Mouse (Mus musculus): ENCODE data around the gene Atp8b4. TPM values are rescaled to one million over a fixed set of nuclear protein-coding genes. Genes with fewer than 3 reads are reported as not detected.

Gene Atp8b4
- polyA plus RNA-seq, 1 experiment from 2014 or later, result 0.11 TPM

DNA sequence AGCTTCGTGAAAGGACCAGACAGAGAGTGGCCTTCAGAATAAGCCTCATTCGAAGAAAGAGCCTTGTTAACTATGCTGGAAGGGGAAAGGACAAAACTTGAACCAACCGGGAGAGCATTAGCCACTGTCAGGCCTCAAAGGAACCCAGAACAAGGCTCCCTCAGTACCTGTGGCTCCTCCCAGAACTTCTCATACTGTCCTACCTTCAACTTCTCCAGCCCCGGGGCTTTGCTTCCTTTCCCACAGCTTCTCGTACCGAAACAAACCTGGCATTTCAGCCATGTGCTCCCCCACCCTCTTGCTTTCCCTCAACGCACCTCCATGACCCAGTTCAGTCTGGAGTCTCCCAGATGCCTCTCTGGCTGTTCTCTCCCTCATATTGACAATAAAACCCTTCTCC, 160.3 kb downstream of the Atp8b4 start:
- Histone ChIP-seq H3K36me3 (no peaks in the 10 kb centered on the region), H3K4me3 (no peak overlapping the region), H3K9ac (no peak overlapping the region), H3K27me3 (replicated peaks) (no peaks in the 10 kb centered on the region), H3K4me2 (replicated peaks) (no peak overlapping the region), H3K4me1 (no peaks in the 10 kb centered on the region), H3K27ac (no peak overlapping the region), H3K9me3 (no peaks in the 10 kb centered on the region)
- ATAC-seq (ENCODE audit: low FRiP score, low read depth), result no peak
- 92% methylated on average over 7 of the region's 7 CpGs for WGBS

DNA sequence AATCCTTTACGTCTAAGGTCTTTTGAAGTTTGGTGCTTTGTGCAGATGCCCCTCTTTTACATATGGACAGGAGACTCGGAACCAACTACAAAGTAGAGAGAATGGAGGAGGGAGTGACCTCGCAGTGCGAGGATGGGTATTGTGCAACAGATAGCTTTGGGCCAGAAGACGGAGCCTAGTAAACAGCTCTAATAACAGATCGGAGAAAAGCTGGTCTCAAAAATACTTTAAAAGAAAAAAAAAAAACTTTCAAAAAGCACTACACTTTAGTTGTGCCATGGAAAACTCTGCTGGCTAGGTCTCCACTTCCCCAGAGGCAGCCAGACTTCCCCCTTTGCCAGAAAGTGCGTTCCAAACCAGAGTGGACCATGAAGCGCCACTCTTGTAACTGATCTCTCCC, 161.0 kb downstream of the Atp8b4 start:
- H3K4me2 ChIP-seq (replicated peaks), result no peak overlapping the region
- no peaks in the 10 kb centered on the region for H3K9me3 ChIP-seq
- H3K4me3 ChIP-seq, result no peak overlapping the region
- no peaks in the 10 kb centered on the region for H3K36me3 ChIP-seq
- H3K9ac ChIP-seq, result no peak overlapping the region
- H3K4me1 ChIP-seq, result no peaks in the 10 kb centered on the region
- H3K27me3 ChIP-seq (replicated peaks), result no peaks in the 10 kb centered on the region
- no peak for ATAC-seq (ENCODE audit: low FRiP score, low read depth)
- H3K27ac ChIP-seq, result no peak overlapping the region
- 75% methylated on average over 8 of the region's 8 CpGs for WGBS

GRCm38 (mm10) chr2:126337143-126337542, 163.3 kb downstream of the Atp8b4 start:
- Histone ChIP-seq H3K27me3 (replicated peaks) (no peaks in the 10 kb centered on the region), H3K36me3 (no peaks in the 10 kb centered on the region), H3K4me2 (replicated peaks) (no peak overlapping the region), H3K9ac (no peak overlapping the region), H3K27ac (no peak overlapping the region), H3K4me1 (no peaks in the 10 kb centered on the region), H3K4me3 (no peak overlapping the region), H3K9me3 (no peaks in the 10 kb centered on the region)
- no peak for ATAC-seq (ENCODE audit: low FRiP score, low read depth)
- 78% methylated on average over 5 of the region's 5 CpGs for WGBS

- Histone ChIP-seq H3K4me1 (no peaks in the 10 kb centered on the region), H3K36me3 (no peaks in the 10 kb centered on the region), H3K27me3 (replicated peaks) (no peaks in the 10 kb centered on the region), H3K4me3 (no peak overlapping the region), H3K27ac (no peak overlapping the region), H3K9me3 (no peaks in the 10 kb centered on the region), H3K9ac (no peak overlapping the region), H3K4me2 (replicated peaks) (no peak overlapping the region)
- no peak for ATAC-seq (ENCODE audit: low FRiP score, low read depth)
- 86% methylated on average over 3 of the region's 3 CpGs for WGBS
Observed at GRCm38 (mm10) chr2:126331794-126332193, 168.7 kb downstream of the Atp8b4 start.

DNA sequence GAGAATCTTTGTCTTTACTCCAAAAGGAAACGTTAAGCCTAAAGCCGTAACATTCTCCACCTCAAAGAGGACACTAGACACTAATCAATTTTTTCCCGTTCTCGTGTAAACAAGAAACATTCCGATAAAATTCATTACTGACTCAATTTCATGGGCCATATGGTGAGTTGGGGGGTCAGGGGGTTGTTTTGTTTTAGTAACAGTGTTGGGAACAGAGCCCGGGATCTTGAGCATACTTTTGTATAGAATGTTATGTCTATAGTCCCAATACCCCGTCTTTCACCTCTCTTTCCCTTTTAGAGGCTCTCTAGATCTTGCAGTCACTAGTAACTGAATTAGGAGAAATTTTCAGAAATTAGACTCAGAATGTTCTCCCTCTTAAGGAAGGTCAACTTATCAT, 177.3 kb downstream of the Atp8b4 start:
- H3K9me3 ChIP-seq, result no peaks in the 10 kb centered on the region
- no peak overlapping the region for H3K9ac ChIP-seq
- no peak overlapping the region for H3K27ac ChIP-seq
- H3K4me3 ChIP-seq, result no peak overlapping the region
- H3K36me3 ChIP-seq, result no peaks in the 10 kb centered on the region
- no peaks in the 10 kb centered on the region for H3K4me1 ChIP-seq
- ATAC-seq (ENCODE audit: low FRiP score, low read depth), result no peak
- H3K27me3 ChIP-seq (replicated peaks), result no peaks in the 10 kb centered on the region
- 73% methylated on average over 7 of the region's 7 CpGs for WGBS
- no peak overlapping the region for H3K4me2 ChIP-seq (replicated peaks)

DNA sequence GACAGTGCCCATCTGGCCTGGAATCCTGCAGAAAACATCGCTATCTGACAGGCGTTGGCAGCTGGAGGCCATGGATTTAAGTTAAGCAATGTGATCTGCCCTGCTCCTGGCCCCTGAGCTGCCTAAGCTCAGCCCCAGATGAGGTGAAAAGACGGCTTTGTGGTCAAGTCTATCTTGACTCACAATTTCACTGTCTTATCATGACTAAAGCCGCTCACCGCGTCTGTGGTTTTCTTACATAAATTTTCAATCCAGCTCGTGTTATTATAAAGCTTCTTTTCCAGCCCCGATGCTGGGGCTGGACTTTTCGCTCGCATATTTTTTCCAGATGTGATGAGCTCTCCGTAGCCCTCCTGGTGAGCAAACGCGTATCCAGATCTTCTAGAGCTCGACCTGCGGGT, 177.8 kb downstream of the Atp8b4 start:
- Histone ChIP-seq H3K9ac (no peak overlapping the region), H3K27me3 (replicated peaks) (no peaks in the 10 kb centered on the region), H3K4me1 (no peaks in the 10 kb centered on the region), H3K9me3 (no peaks in the 10 kb centered on the region), H3K27ac (no peak overlapping the region), H3K4me3 (no peak overlapping the region), H3K4me2 (replicated peaks) (no peak overlapping the region), H3K36me3 (no peaks in the 10 kb centered on the region)
- no peak for ATAC-seq (ENCODE audit: low FRiP score, low read depth)
- WGBS, result 82% methylated on average over 15 of the region's 15 CpGs

GRCm38 (mm10) chr2:126318071-126318470, 182.4 kb downstream of the Atp8b4 start:
- Histone ChIP-seq H3K36me3 (no peaks in the 10 kb centered on the region), H3K9me3 (no peaks in the 10 kb centered on the region), H3K4me2 (replicated peaks) (no peak overlapping the region), H3K9ac (no peak overlapping the region), H3K27me3 (replicated peaks) (no peaks in the 10 kb centered on the region), H3K4me3 (no peak overlapping the region), H3K4me1 (no peaks in the 10 kb centered on the region), H3K27ac (no peak overlapping the region)
- WGBS, result 90% methylated on average over 6 of the region's 6 CpGs
- ATAC-seq (ENCODE audit: low FRiP score, low read depth), result no peak

DNA sequence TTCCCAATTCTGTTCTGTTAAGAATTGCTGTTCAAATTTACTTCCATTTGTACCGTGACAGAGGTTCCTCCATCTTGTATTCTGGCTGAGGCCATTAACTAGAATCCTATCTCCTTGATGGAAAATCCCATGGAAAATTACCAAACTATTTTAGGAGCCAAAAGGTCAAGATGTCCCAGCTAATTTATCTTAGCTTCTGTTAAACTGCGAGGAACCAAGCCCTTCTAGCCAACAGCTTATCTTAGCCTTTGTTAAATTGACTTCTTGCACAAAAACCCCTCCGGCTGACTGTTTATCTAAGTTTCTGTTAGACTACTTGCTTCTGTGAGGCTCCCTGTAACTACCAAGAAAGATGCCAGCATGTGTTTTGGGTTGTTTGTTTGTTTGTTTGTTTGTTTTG, 183.5 kb downstream of the Atp8b4 start:
- Histone ChIP-seq H3K9me3 (no peaks in the 10 kb centered on the region), H3K36me3 (no peaks in the 10 kb centered on the region), H3K9ac (no peak overlapping the region), H3K4me2 (replicated peaks) (no peak overlapping the region), H3K4me1 (no peaks in the 10 kb centered on the region), H3K27me3 (replicated peaks) (no peaks in the 10 kb centered on the region), H3K27ac (no peak overlapping the region), H3K4me3 (no peak overlapping the region)
- WGBS, result 81% methylated on average over 3 of the region's 3 CpGs
- ATAC-seq (ENCODE audit: low FRiP score, low read depth), result no peak

DNA sequence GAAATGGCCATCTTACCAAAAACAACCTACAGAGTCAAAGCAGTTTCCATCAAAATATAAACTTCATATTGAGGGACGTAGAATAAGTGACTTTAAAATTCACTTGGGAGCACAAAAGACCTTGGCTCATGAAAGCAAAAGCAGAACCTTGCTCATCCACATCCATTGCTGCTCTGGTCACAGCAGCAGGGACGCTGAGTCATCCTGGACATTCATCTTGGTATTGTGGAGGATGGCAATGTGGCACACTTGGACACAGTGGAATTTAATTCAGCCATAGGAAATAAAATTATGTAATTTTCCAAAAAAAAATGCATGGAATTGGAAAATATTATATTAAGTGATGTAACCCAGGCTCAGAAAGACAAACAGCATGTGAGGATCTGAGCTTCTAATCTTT, 184.1 kb downstream of the Atp8b4 start:
- Histone ChIP-seq H3K4me2 (replicated peaks) (no peak overlapping the region), H3K27me3 (replicated peaks) (no peaks in the 10 kb centered on the region)
- 88% methylated on average over 2 of the region's 2 CpGs for WGBS

DNA sequence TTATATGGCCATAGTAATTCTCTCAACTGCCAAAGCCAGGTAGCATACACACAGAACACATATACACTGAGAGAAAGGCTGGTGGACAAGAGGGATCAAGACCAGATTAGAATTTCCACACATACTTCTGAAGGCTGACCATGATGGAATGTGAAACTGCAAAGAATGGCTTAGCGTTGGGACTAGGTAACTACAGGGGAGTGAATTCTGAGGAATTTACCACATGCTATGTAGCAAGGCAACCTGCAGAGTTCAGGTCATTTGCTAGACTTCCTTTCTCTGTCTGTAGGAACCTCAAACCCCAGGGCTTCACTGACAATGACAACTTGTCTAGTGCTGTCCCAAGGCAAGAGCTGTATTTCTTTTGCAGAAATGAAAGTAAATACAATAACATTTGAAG, 189.4 kb downstream of the Atp8b4 start:
- no peaks in the 10 kb centered on the region for H3K4me1 ChIP-seq
- no peak for ATAC-seq (ENCODE audit: low FRiP score, low read depth)
- H3K4me2 ChIP-seq (replicated peaks), result no peak overlapping the region
- WGBS, result 49% methylated on average over 1 of the region's 1 CpGs
- no peak overlapping the region for H3K9ac ChIP-seq
- H3K27ac ChIP-seq, result no peak overlapping the region
- no peaks in the 10 kb centered on the region for H3K9me3 ChIP-seq
- H3K4me3 ChIP-seq, result no peak overlapping the region
- H3K36me3 ChIP-seq, result no peaks in the 10 kb centered on the region
- no peaks in the 10 kb centered on the region for H3K27me3 ChIP-seq (replicated peaks)

More for the DNA sequence above, 184.1 kb downstream of the Atp8b4 start:
- H3K36me3 ChIP-seq, result no peaks in the 10 kb centered on the region
- H3K4me1 ChIP-seq, result no peaks in the 10 kb centered on the region
- no peak overlapping the region for H3K4me3 ChIP-seq
- ATAC-seq (ENCODE audit: low FRiP score, low read depth), result no peak
- H3K27ac ChIP-seq, result no peak overlapping the region
- H3K9ac ChIP-seq, result no peak overlapping the region
- H3K9me3 ChIP-seq, result no peaks in the 10 kb centered on the region

GRCm38 (mm10) chr2:126309994-126310393, 190.5 kb downstream of the Atp8b4 start:
- no peak for ATAC-seq (ENCODE audit: low FRiP score, low read depth)
- H3K36me3 ChIP-seq, result no peaks in the 10 kb centered on the region
- no peaks in the 10 kb centered on the region for H3K27me3 ChIP-seq (replicated peaks)
- H3K27ac ChIP-seq, result no peak overlapping the region
- H3K4me3 ChIP-seq, result no peak overlapping the region
- no peak overlapping the region for H3K4me2 ChIP-seq (replicated peaks)
- no peaks in the 10 kb centered on the region for H3K4me1 ChIP-seq
- 84% methylated on average over 4 of the region's 4 CpGs for WGBS
- no peaks in the 10 kb centered on the region for H3K9me3 ChIP-seq
- H3K9ac ChIP-seq, result no peak overlapping the region

DNA sequence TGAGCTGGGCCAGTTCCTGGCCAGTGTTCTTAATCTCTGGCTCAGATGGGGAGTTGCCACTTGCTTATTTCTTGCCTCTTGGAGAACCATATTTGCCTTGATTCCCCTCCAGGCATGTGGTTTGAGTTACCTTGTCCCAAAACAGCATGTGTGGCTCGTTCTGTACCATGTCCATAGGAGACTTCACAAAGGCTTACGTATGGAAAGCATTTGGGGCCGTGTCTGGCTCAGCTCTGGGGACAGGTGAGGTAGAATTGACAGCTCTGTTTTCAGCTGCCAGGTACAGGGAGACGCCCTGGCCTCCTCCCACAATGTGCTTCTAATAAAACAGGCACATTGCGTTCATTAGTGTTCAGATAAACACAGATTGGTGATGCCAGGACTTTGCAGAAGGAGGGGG, 195.9 kb downstream of the Atp8b4 start:
- no peak for ATAC-seq (ENCODE audit: low FRiP score, low read depth)

DNA sequence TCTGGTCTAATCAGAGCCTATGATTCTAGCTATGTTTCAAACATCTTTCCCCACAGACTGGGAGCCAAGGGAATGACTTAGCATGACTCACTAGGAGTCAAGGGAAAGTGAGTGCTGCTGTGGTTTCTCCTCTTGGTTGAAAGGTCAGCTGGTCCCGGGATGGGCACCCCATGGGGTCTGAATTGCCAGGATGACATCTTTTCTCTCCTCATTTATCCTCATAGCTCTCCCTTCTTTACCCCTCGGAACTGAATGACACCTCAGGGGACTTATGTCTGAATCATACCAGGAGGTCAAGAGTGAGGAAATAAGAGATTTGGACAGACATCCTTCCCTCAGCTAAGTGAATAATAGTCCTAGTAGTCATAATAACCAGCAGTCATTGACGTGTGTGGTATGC, 197.2 kb downstream of the Atp8b4 start:
- Histone ChIP-seq H3K27ac (no peak overlapping the region), H3K4me3 (no peak overlapping the region), H3K36me3 (no peaks in the 10 kb centered on the region), H3K9me3 (no peaks in the 10 kb centered on the region), H3K27me3 (replicated peaks) (no peaks in the 10 kb centered on the region), H3K9ac (no peak overlapping the region), H3K4me1 (no peaks in the 10 kb centered on the region), H3K4me2 (replicated peaks) (no peak overlapping the region)
- WGBS, result 49% methylated on average over 3 of the region's 3 CpGs
- no peak for ATAC-seq (ENCODE audit: low FRiP score, low read depth)

More for the DNA sequence above, 195.9 kb downstream of the Atp8b4 start:
- H3K36me3 ChIP-seq, result no peaks in the 10 kb centered on the region
- no peaks in the 10 kb centered on the region for H3K4me1 ChIP-seq
- no peaks in the 10 kb centered on the region for H3K27me3 ChIP-seq (replicated peaks)
- H3K4me2 ChIP-seq (replicated peaks), result no peak overlapping the region
- no peak overlapping the region for H3K27ac ChIP-seq
- 80% methylated on average over 5 of the region's 5 CpGs for WGBS
- H3K9me3 ChIP-seq, result no peaks in the 10 kb centered on the region
- H3K4me3 ChIP-seq, result no peak overlapping the region
- no peak overlapping the region for H3K9ac ChIP-seq
